Mouse (Mus musculus) cerebellum, adult 2 months (tissue): Measurements from ENCODE around the gene Cisd3.
"Not testable (repeated sequence)": the region's sequence is repeated elsewhere in the genome, so short reads cannot be mapped to it uniquely, and the experiment has no call there.

Source experiments
- CTCF ChIP-seq: fragments of 200-500 bp; IDR thresholded peaks from 2 replicates; pipeline ENCODE4 v1.5.1; 2011; ENCODE audit warnings: low read depth, mild to moderate bottlenecking, control low read depth, low read length, moderate library complexity, borderline replicate concordance; ENCODE audit not compliant: insufficient read depth
- POLR2A ChIP-seq: fragments of 200-500 bp; IDR thresholded peaks from 2 replicates; pipeline ENCODE4 v1.6.1; 2011; ENCODE audit warnings: low read length, control low read depth, borderline replicate concordance; ENCODE audit not compliant: insufficient read depth

DNA sequence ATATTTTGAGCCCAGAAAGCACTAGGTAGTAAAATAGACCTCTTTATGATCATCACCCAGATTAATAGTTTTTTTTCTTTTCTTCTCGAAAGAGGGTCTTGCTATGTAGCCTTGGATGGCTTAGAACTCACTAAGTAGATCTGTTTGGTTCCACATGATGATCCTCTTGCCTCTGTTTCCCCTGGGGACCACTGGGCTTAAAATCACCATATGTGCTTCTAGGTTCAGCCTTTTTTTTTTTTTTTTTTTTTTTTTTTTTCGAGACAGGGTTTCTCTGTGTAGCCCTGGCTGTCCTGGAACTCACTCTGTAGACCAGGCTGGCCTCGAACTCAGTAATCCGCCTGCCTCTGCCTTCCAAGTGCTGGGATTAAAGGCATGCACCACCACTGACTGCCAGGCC, 37.1 kb upstream of the Cisd3 start:
- not testable (repeated sequence) for TF ChIP-seq POLR2A, CTCF
